Mouse (Mus musculus) lung, postnatal 14 days (tissue): Measurements from ENCODE around the gene Zbtb49.

Experiments used
- DNase-seq: peaks from one replicate; pipeline ENCODE4 v3.0.0; 2021

Zbtb49 gene

DNA sequence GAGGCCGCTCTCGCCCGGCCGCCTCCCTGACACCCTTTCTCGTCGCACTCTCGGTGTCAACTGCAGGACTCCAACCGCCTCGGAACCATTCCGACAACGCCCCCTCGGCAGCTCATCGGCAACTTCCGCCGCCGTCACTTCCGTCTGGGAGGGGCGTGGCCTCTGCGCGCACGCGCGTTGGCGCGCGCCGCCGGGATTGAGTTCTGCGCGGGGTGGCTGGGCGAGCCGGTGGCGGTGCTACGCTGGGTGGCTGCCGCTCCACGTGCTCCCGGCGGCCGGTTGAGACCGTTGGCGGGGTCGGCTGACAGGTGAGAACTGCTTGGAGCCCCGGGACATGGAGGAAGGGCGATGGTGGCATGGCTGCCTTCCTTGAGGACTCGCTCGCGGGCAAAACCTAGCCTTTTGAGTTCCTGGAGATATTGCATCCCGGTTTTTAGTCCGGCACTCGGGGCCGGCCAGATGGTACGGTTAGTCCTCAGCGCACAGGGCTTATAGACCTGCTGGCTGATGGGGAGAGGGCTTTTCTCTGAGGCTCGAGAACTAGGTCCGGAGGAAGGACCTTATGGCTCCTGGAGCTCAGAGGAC, at the start of gene Zbtb49, which contains the start of gene Lyar:
Zbtb49 (minus strand) TSS at position 130 of the 585 bp plus-strand sequence.
Lyar (plus strand) TSS at position 143 of the 585 bp plus-strand sequence.
- DNase-seq, result peak; percentile 94

DNA sequence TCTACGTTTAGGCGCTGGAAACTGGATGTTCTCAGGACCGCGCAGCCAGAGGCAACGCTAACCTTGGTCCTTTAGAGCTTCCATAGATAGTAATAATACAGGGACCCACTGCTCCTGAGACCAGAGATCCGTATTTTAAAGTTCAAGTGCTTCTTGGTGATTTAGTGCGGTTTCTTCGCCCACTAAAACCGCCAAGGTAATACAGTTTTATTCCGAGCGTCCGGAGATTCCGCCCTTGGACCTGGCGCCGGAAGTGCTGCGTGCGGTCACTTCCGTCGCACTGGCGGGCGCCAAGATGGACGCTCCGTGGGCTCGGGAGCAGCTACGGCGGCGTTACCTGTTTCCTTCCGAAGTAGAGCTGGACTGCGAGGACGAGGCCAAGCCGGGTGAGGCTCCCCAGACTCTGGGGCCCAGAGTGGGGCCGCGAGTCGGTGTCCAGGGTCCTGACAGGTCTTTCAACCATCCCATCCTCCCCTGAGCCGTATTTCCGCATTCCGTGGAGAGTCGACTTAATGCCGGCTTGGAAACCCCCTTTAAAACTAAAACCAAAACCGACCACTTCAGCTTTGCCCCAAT, 39.9 kb upstream of the Zbtb49 start, which contains the start of gene Tmem128:
Tmem128 (plus strand) TSS at position 79 of the 576 bp plus-strand sequence.
- peak; percentile 66 for DNase-seq

DNA sequence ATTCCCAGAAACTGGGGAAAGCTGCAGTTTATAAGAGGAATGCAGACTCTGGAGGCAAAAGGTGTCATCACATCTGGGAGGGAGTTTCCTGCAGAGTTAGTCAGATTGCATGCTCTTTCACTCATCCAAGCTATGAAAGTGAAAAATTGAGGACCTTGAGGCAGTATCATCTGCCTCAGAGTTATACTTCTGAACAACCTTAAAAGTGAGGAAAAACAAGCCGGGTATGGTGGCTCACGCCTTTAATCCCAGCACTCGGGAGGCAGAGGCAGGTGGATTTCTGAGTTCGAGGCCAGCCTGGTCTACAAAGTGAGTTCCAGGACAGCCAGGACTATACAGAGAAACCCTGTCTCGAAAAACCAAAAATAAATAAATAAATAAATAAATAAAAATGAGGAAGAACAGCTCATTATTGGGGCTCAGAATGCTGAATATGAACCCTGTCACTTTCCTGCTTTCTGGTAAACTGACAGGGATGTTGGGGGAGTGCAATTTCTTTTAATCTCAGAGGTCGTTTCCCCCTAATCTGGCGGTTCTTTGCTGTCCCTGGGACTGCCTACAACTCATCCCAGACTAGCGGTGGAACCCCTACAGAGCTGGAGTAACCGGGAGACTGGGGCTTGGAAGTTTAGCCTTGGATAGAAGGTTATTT, 39.3 kb upstream of the Zbtb49 start:
- DNase-seq, result no peak

DNA sequence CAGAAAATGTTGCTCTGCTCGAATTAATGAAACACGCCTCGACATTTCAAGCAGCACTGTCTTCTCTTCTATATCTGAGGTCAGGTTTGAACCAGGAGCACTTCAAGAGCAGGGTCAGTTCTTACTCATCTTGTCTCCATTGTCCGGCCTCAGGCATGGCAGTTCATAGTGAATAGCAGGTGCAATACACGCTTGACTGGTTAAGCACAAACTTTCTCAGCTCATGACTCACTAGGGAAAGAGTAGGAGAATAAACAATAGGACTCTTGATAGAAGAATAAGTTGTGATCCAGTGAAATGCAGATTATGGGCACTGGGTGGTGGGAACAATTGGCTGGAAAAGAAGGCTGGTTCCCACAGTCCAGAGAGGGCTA, 38.5 kb upstream of the Zbtb49 start:
- DNase-seq, result no peak

DNA sequence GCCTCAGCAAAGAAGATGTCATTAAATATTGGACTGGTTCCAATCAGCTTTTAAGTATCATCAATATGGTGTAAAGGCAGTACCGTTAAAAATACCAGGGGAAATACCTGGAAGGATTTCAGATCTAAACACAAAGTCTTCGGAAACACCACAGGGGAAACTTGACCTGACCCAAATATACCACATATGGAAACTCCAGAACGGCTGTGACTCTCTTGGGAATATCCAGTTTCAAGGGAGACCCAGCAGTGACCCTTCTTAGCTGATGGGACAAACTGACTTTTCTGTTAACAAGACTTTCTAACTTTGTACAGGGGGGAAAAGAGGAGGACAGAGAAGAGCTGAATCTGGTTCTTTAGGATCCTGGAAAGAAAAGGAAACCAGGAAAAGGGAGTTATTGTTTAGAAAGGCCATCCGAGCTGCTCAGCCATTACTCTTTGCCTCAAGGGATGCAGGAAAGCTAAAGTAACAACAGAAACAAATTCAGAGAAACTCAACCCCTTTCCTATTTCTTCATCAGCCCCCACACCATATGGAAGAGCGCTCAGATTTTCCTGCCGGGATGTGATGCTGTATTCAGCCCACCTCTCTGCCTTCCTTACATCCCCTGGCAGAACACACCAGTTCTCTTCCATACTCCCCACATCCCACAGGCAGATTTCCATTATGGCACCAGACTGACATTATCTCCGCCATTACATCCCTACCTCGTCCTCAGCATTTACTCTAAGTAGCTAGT, 37.9 kb upstream of the Zbtb49 start:
- DNase-seq, result no peak

DNA sequence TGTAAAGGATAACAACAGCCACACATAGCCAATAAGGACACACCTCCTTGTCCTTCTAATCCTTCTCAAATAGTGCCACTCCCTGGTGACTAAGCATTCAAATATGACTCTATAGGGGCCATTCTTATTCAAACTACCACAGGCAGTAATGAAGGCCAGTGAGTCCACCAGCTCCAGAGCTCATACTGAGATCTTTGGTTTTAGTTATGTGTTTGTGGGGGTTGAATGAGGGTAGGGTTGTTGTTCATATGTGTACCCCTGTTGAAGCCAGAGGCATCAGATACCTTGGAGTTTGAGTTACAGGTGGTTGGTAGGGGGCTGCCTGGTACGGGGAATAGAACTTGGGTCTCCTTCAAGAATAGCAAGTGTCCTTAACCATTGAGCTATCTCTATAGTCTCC, 36.3 kb upstream of the Zbtb49 start:
- DNase-seq, result no peak

DNA sequence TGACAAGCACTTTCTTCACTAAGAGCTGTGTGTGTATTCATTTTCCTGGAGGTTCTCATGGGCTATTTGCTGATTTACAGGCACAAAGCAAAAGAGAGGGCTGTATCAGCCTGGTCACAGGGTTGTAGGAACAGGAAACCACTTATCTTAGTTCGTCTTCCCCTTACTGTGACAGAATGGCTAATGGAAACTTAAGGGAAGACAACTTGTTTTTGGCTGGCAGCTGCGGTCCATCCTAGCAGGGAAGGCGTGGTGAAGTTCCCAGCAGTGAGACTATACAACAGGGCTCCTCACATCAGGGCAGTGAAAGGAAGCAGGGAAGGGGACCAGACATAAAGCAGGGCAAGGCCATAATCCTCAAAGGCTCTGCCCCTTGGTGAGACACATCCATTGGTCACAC, 35.4 kb upstream of the Zbtb49 start:
- no peak for DNase-seq

DNA sequence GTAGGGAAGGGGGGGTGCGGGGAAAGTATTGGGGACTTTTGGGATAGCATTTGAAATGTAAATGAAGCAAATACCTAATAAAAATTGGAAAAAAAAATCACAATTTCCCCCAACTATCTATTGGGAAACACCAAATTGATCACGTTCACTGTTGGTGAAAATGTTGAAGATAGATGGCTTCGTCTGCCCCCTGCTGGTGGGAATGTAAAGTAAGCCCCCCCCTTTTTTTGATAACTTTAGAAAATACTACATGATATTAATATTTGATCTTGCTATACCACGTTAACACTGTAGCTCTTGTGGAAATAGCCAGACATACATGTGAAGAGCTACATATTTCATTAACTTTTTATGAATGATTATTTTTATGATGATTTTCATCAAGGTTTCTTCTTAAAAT, 34.9 kb upstream of the Zbtb49 start:
- DNase-seq, result no peak

DNA sequence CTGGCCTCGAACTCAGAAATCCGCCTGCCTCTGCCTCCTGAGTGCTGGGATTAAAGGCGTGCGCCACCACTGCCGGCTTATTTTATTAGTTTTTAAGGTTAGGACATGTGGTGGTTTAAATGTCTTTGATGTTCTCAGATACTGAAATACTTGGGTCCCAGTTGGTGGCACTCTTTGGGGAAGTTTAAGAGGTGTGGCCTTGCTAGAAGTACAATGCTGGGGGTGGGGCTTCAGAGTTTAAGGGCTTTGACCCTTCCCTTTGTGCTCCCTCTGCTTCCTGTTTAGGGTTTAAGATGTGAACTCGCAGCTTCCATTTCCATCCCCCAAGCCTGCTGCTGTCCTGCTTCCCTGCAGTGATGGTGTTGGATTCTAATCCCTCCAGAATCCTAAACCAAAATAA, 21.7 kb upstream of the Zbtb49 start:
- no peak for DNase-seq

DNA sequence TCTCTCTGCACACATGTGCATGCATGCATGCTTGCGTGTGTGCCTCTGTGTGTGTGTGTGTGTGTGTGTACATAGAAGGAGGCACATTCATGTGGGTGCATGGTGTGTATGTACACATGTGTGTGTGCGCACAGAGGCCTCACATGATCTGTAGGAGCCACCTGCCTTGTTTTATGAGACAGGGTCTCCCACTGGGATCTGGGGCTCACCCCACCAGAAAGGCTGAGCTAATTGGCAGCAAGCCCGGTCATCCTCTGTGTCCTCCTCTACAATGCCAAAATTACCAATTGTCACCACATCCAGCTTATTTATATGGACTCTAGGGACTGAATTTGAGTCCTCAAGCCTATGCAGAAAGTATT, 21.2 kb upstream of the Zbtb49 start:
- DNase-seq, result no peak

DNA sequence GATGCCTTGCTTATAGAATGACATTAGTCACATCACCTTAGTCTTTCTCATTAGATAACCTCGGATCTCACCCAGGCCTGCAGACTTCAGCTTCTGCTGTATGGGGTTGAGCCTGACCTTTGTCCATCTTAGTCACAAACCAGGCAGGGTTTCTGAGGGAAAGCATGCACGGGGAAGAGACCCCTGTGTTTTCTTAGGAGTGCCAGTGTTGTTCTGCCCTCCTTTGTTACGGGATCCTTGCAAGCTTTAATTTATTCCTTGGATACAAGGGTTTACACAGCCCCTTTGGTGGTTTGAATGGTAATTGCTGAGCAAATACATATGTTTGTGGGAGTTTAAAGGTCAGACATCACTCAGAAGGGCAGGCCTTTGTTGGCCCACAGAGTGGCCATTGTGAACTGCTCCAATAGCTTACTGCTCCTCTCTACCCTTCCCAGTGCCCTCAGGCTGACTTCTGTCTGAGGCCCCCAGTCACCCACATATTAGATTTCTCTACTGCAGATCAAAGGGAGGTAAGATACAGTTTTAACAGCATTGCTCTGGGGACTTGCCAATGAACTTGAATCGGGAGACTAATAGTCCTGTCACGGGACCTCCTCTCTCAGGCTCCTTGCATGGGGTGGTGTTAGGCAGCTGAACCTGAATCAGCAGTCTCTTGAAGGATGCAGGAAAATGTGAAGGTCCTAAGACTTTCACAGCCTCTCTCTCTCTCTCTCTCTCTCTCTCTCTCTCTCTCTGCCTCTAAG, 20.6 kb upstream of the Zbtb49 start:
- no peak for DNase-seq

DNA sequence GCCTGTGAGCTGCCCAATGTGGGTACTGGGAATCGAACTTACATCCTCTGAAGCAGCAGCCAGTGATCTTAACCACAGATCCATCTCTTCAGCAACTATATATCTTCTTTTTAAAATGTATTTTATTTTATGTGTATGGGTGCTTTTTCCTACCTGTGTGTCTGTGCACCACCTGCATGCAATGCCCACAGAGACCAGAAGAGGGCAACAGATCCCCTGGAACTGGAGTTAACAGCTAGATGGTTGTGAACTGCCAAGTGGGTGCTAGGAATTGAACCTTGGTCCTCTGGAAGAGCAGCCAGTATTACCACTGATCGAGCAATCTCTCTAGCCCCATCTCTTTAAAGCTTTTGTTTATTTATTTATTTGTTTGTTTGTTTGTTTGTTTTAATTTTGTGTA, 16.4 kb upstream of the Zbtb49 start:
- no peak for DNase-seq

DNA sequence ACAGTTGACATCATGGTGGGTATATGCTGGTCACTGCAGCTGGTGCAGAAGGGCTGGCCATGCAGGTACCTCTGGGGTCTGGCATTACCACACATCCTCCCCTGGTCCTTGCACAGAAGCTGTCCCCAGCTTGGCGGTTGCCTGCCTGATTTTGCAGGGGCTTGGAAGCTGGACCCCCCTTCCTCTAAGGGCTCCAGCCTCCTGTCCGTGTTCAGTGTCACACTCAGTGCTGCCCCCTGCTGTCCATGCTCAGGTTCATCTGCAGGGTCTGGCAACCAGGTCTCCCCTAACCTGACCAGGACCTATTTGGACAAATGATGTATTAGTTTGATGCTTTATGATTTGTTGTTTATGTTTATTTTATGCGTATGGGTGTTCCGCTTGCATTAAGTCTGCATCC, 15.2 kb upstream of the Zbtb49 start:
- peak; percentile 56 for DNase-seq

DNA sequence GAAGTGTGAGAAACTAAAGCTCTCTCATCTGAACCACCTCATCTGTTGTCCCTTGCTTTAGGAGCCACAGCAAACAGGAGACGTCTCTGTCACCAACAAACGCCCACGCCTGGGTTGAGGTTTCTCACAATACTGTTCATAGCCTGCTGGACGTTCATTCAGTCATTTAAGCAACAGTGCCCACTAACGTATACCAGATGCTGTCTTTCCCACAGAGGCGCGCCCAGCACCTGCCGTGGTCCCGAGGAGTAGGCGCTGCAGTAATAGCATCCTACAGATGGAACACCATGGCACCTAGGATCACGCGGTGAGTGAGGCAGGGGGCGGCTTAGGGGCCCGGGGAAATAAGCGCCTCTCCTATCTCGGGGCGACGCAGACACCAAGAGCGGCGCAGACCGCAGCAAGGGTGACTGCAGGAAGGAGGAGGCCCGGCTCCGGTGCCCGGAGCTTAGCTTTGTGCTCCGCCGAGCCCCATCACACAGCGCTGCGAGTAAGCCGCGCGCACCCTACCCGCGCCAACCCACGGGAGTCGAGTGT, 418 bp downstream of the Zbtb49 start:
- peak; percentile 6 for DNase-seq

DNA sequence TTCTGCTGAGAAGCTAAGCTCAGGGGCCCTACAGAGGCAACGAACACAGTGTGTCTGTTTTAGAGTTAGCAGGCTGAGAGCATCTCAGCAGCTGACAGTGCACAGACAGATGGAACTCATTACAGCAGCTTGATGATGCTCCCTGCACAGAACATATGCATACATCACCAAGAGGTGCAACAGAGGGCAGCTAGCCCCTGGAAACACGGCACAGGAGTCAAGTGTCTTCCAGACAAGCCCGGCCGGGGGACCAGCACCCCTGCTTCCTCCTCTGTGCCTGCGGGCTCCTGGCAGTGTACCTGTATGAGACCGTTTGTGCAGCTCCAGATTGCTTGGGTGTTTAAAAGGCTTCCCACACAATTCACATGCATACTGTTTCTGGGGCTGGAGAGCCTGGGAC, 7.2 kb downstream of the Zbtb49 start:
- no peak for DNase-seq

DNA sequence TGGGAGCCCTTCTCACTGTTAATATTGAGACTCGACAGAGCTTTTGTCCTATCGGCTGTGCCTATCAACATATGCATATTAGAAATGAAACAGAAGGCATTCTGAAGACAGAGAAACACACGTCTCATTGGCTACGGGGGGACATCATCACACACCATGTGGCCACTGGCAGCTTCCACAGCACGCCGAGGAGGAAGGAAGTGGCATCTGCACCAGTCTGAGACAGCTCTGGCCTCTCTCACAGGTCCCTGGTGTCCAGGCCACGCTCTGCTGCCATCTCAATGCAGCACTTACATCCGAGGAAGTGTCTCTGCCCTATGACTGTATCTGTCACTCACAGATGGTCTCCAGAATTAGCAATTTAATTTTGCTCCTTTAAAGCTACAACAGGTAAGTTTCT, 8.6 kb downstream of the Zbtb49 start:
- no peak for DNase-seq

DNA sequence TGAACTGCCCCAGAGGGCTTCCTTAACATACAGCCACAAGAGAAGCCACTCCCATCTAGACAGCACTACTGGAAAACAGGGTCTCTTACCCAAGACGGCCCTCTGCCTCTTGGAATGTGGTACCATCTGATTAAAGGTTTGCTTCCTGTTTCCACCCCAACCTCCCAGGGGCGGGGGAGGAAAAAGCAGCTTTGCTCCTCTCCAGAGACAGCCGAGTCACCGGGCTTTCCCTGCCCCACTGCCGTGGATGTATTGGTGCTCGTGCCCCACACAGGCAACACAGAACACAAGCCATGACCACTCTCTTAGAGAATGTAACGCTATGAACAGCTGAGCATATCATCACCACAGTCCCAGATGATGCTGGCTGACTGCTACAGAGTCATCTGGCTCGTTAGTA, 11.3 kb downstream of the Zbtb49 start:
- no peak for DNase-seq

DNA sequence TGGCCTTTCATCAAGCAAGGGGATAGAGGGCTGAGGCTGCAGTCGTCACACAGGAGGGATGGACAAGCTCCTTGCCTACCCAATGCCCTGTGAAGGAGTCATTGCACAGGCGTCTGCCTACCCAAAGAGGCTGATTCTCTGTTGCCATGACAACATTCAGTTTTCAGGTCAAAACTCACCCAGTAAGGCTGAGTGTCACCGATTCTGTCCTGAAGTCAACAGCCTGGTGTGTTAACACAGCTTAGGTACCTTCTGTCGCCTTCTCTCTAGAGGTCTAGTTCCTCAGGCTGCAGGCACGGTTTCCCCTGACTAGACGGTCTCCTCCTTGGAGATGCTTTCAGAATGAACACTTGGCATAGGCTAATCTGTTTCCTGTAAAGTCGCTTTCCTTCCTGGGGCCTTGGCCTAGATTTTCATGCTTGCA, 14.9 kb downstream of the Zbtb49 start:
- no peak for DNase-seq

DNA sequence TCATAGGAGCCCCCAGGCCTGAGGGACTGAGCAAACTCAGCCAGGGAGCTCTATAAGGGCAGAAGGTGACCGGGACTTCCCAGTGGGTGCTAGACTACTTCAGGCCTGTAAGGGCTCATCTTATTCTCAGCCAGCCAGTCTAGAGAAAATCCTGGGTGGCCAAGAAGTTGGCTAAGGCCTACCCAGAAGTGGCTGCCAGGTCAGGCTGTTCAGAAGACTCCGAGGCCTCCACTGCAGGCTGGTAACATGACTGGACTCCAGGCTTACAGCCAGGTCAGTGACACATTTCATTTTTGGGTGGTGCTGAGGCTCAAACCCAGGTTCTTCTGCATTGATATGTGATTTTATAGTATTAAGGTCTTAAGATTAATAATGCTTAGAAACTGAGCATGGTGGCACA, 20.6 kb downstream of the Zbtb49 start:
- no peak for DNase-seq

DNA sequence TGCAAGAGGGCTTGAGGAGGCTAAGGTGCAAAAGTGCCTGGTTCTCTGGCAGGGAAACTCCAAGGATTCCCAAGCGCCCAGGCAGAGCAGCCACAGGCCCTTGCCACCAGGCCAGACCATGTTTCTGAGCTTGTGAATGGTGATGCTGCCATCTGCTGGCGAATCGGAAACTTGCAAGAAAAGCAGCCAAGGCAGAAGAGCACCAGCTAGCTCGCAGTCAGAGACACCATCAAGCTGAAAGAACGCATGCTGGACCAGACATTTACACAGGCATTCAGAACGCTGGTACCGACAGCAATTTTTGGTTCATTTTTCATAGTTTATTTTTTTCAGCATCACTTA, 22.8 kb downstream of the Zbtb49 start:
- DNase-seq, result peak; percentile 83

DNA sequence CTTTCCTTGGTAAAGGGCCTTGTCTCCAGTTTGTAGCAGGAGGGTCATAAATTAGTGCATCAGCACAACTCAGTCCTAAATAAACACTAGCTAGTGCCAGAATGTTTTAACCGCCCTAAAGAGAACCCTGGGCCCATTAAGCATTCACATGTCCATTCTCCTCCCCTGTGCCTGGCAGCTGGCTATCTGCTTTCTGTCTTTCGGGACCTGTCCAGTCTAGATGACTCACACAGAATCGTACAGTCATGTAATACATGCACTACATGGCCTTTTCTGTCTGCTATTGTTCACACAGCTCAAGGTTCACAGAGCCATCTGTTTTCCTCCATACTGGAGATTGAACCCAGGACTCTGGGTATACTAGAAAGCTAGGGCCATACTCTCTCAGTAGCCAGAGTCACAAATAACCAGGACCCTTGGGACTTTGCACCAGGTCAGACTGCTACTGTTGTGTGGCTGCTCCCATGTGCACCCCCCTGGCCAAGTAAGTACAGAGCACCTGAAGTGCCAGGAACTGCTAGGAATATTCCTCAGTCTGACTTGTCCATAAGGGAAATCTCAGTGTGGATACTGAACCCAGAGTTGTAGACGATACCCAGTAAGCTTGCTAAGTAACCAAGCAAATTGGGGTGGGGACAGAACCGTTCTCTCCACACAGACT, 23.3 kb downstream of the Zbtb49 start:
- no peak for DNase-seq

DNA sequence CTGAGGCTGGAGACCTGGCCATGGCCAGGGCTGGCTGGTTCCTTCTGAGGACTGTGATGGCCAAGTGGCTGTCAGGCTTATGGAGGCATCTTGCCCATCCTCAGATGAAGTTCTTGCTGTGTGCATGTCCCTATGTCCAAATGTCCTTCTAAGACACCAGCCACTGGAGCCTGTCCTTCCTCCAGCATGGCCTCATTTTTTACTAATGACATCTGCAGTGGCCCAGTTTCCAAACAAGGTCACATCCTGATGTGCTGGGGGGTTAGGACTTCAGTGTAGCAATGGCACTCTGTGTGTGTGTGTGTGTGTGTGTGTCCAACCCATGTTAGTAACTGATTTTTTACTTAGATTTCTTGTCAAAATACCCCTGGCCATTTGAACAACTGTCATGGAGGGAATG, 24.3 kb downstream of the Zbtb49 start:
- no peak for DNase-seq

DNA sequence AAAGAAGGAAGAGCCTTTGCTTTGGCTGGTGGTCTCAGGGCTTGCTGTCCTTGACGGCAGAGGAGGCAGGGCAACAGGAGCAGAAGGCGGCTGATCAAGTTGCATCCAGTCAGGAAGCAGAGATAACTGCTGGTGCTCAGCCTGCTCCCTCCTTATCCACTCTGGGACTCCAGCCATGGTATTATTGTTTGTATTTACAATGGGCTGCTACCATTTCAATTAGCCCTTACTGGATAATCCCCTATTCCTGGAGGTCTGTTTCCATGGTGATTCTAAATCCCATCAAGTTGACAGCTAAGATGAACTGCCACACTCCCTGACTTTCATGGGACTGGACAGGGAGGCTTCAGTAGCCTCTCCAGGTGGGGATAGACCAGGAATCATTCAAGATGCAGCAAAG, 25.3 kb downstream of the Zbtb49 start:
- DNase-seq, result no peak
